Mouse (Mus musculus) neural tube, embryonic 14.5 days (tissue): ENCODE measurements around the gene Gm10188. TPM values are rescaled to one million over a fixed set of nuclear protein-coding genes. Genes with fewer than 3 reads are reported as not detected.

Experiments used
- ATAC-seq: fragments of 200-750 bp; cut with Nextera tagmentation; 2 replicates; pipeline ENCODE4 v1.8.0; 2017; ENCODE audit warnings: low read depth, mild to moderate bottlenecking, moderate TSS enrichment, moderate library complexity
- H3K27ac ChIP-seq: fragments of 300-500 bp; sonication (generic); 2 replicates; pipeline ENCODE4 v1.5.1; 2014; ENCODE audit warnings: low read depth, mild to moderate bottlenecking, control low read depth, low read length, moderate library complexity, mixed read lengths
- H3K27me3 ChIP-seq: fragments of 300-500 bp; sonication (generic); 2 replicates; pipeline ENCODE4 v1.6.1; 2014; ENCODE audit warnings: low read length; ENCODE audit not compliant: control insufficient read depth, insufficient read depth
- H3K36me3 ChIP-seq: fragments of 300-500 bp; sonication (generic); 2 replicates; pipeline ENCODE4 v1.6.1; 2014; ENCODE audit warnings: low read length, mixed read lengths; ENCODE audit not compliant: control insufficient read depth, insufficient read depth
- H3K4me1 ChIP-seq: fragments of 300-500 bp; sonication (generic); 2 replicates; pipeline ENCODE4 v1.6.1; 2014; ENCODE audit warnings: low read length; ENCODE audit not compliant: control insufficient read depth, insufficient read depth
- H3K4me2 ChIP-seq: fragments of 300-500 bp; sonication (generic); 2 replicates; pipeline ENCODE4 v1.6.1; 2014; ENCODE audit warnings: mild to moderate bottlenecking, low read depth, low read length, control low read depth
- H3K4me3 ChIP-seq: fragments of 300-500 bp; sonication (generic); 2 replicates; pipeline ENCODE4 v1.5.1; 2014; ENCODE audit warnings: low read depth, low read length, control low read depth, mixed read lengths
- H3K9ac ChIP-seq: fragments of 300-500 bp; sonication (generic); replicated peaks from 2 replicates; pipeline ENCODE4 v1.6.1; 2014; ENCODE audit warnings: low read depth, mild to moderate bottlenecking, control low read depth, low read length, mixed read lengths
- H3K9me3 ChIP-seq: fragments of 300-500 bp; sonication (generic); 2 replicates; pipeline ENCODE4 v1.6.1; 2016; ENCODE audit warnings: low read length; ENCODE audit not compliant: control insufficient read depth
- WGBS: fragments of 180-500 bp; shearing (Covaris S2); extraction: QIAGEN DNeasy Blood & Tissue Kit; methylation state at CpG from one replicate; pipeline ENCODE4 v1.1.7; 2014; 5-methylcytosine and 5-hydroxymethylcytosine counted together
- polyA plus RNA-seq: library from polyadenylated mRNA; unstranded; fragments of >200 nt; fragmentation: Nextera tagmentation; extraction: Ambion mirVana; gene quantifications from 2 replicates; pipeline ENCODE4 v1.2.1, GENCODE M21; 2014

Gene Gm10188
- polyA plus RNA-seq, 1 experiment from 2014 or later, result 0.74 TPM

- 0 out of 2 replicates have a peak, but pooled peaks cover 2% of the 10 kb centered on the region for H3K27me3 ChIP-seq
- no peak overlapping the region for H3K27ac ChIP-seq
- peaks cover 5% of the 10 kb centered on the region; the same call in 1 of the 2 replicates for H3K4me1 ChIP-seq
- 40% methylated on average over 9 of the region's 9 CpGs for WGBS
- H3K9ac ChIP-seq, result no peak overlapping the region
- H3K4me2 ChIP-seq, result no peak overlapping the region
- no peak for ATAC-seq
- no peak overlapping the region for H3K4me3 ChIP-seq
- no peaks in the 10 kb centered on the region for H3K36me3 ChIP-seq
- H3K9me3 ChIP-seq, result no peaks in the 10 kb centered on the region
Measured at GRCm38 (mm10) chr1:132234757-132235273, 5.2 kb upstream of the Gm10188 start.

DNA sequence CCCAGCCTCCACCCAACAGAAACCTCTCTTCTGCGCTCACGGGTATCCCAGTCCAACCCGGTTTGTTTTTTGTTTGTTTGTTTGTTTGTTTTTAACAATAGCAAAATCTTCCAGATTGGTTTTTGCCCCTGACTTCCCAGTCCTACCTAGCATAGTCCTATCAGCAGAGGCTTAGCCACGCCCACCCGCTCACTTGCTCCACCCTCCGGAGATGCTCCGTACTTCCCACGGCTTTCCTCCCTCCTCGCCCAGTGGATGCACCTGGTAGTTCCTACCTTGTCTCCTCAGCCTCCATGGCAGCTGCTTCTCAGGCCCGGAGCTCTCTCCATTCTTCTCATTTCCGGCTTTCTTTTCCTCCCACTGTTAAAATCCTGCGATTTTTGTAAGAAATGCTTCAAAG is 4.0 kb upstream of the Gm10188 start:
- Histone ChIP-seq H3K27me3 (0 out of 2 replicates have a peak, but pooled peaks cover 2% of the 10 kb centered on the region), H3K9ac (no peak overlapping the region)
- ATAC-seq, result no peak

DNA sequence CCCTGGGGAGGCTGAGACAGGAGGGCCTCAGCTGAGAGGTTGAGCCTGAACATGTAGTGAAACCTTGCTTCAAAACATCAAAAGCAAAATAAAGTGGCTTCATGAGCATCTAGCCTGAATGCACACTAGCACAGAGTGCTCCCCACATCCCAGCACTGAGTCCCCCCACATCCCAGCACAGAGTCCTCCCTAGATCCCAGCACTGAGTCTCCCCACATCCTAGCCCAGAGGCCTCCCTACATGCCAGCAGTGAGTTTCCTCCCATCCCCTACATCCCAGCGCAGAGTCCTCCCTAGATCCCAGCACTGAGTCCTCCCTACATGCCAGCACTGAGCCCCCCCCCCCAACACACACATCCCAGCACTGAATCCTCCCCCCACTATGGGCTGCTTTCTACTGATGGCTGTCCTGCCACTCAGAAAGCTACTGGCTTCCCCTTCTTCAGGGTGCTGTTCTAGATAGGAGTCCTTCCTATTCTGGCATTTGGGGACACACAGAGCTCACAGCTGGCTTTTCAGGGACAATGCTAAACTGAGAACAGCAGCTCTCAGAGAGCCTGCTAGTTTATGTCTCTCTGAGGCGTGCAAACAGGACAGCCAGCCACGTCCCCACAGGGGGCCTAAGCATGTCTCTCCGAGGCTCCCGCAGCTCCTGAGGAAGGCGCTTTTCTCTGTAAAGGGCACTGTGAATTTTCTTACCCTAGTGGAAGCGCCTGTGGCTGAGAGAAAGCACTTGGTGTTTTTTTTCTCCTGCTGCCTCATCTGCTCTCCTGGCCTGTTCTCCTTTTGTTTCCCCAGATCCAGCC is 2.1 kb upstream of the Gm10188 start:
- Histone ChIP-seq H3K36me3 (no peaks in the 10 kb centered on the region), H3K27me3 (0 out of 2 replicates have a peak, but pooled peaks cover 2% of the 10 kb centered on the region), H3K4me3 (no peak overlapping the region), H3K4me1 (peaks cover 5% of the 10 kb centered on the region; the same call in 1 of the 2 replicates), H3K4me2 (no peak overlapping the region), H3K9me3 (no peaks in the 10 kb centered on the region), H3K9ac (no peak overlapping the region), H3K27ac (peak overlapping the region; percentile 44; the same call in 1 of the 2 replicates)
- ATAC-seq, result 0 out of 2 replicates have a peak, but pooled peaks have one; percentile 19
- WGBS, result 22% methylated on average over 7 of the region's 7 CpGs

More for the DNA sequence above, 4.0 kb upstream of the Gm10188 start:
- no peaks in the 10 kb centered on the region for H3K9me3 ChIP-seq
- H3K4me3 ChIP-seq, result no peak overlapping the region
- 26% methylated on average over 12 of the region's 12 CpGs for WGBS
- no peak overlapping the region for H3K4me2 ChIP-seq
- no peak overlapping the region for H3K27ac ChIP-seq
- H3K4me1 ChIP-seq, result peaks cover 5% of the 10 kb centered on the region; the same call in 1 of the 2 replicates
- no peaks in the 10 kb centered on the region for H3K36me3 ChIP-seq

DNA sequence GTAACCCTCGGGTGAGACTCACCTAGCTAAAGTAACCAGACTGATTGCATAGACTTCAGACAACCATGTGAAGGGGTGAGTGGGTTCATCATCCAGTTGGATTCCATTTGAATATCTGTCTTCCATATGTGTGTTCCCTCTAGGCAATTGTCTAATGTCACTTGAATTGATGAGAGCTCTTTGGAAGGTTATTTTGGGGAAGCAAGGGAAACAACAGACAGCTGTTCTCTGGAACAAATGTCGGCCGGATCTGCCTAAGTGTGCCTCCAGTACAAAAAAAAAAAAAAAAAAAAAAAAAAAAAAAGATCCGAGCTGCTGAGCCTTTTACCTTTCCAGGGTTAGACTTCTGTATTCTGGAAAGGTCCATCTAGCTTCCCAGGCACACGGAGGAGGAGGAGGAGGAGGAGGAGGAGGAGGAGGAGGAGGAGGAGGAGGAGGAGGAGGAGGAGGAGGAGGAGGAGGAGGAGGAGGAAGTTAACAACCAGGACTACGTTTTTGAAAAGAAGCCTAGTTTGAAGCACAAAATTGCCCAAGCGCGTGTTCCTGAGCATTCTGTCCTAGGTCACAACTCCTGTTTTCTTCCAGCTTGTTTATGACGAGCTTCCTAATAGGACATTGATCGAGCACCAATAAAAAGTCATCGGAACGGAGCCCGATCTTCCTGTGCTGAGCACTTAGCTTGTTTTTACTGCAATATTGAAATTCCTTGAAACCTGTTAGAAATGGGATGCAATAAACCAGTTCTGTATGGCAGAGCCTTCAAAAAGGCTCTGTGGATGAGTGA is 3.1 kb downstream of the Gm10188 start:
- 68% methylated on average over 13 of the region's 13 CpGs for WGBS
- Histone ChIP-seq H3K9ac (no peak overlapping the region), H3K36me3 (no peaks in the 10 kb centered on the region), H3K9me3 (no peaks in the 10 kb centered on the region), H3K4me1 (peaks cover 10% of the 10 kb centered on the region), H3K4me2 (no peak overlapping the region), H3K27ac (no peak overlapping the region), H3K27me3 (no peaks in the 10 kb centered on the region), H3K4me3 (no peak overlapping the region)
- ATAC-seq, result no peak

GRCm38 (mm10) chr1:132222166-132222565 is 7.4 kb downstream of the Gm10188 start:
- Histone ChIP-seq H3K9ac (0 out of 2 replicates have a peak overlapping the region, but pooled peaks have one; percentile 11), H3K4me2 (peak overlapping the region; percentile 18; the same call in 1 of the 2 replicates), H3K9me3 (no peaks in the 10 kb centered on the region), H3K4me3 (no peak overlapping the region), H3K36me3 (no peaks in the 10 kb centered on the region), H3K4me1 (peaks cover 10% of the 10 kb centered on the region; the same call in 1 of the 2 replicates), H3K27me3 (no peaks in the 10 kb centered on the region), H3K27ac (peak overlapping the region; percentile 57)
- WGBS, result 16% methylated on average over 6 of the region's 6 CpGs
- peak; percentile 51; the same call in 1 of the 2 replicates for ATAC-seq

DNA sequence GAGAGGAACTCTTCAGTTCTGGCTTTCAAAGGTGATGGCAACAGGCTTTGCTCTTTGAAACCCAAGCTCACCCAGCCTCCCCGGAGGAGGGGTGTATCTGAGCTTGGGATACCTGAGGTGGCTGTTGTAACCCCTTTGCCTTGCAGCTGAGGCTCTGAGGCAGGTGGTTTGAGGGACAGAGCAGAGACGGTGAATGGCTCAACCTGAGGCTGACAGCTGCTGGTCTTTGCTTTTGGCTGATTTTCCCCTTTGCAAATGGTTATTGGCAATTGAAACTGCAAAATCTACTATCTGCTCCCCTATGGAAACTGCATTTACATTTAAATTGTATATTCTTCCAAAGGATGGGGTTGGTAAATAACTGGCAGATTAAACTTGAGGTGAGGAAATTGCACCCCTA is 7.9 kb downstream of the Gm10188 start:
- peaks cover 10% of the 10 kb centered on the region; the same call in 1 of the 2 replicates for H3K4me1 ChIP-seq
- ATAC-seq, result no peak
- no peak overlapping the region; the same call in 1 of the 2 replicates for H3K27ac ChIP-seq
- H3K36me3 ChIP-seq, result no peaks in the 10 kb centered on the region
- no peak overlapping the region for H3K9ac ChIP-seq
- H3K9me3 ChIP-seq, result no peaks in the 10 kb centered on the region
- H3K4me2 ChIP-seq, result no peak overlapping the region
- no peak overlapping the region for H3K4me3 ChIP-seq
- no peaks in the 10 kb centered on the region for H3K27me3 ChIP-seq
- WGBS, result 40% methylated on average over 2 of the region's 2 CpGs

DNA sequence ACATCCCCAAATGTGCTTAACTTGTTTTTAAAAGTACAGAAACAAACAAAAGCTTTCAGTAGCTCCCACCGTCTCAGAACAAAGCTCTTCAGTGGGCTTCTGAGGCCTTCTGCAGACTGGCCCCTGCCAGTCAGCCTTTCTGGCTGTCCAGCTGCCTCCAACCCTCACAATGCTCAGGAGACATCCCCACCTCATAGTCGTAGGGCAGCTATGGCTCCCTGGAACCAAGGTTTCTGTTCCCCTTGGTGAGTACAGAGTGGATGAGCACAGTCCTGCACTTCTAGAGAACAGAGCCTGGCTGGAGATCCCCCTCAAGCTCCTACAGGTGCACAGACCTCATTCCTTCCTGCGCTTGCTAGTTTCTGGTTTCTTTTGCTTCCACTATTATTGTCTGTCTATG is 13.3 kb downstream of the Gm10188 start:
- Histone ChIP-seq H3K4me3 (no peak overlapping the region), H3K27me3 (no peaks in the 10 kb centered on the region), H3K4me2 (no peak overlapping the region), H3K27ac (no peak overlapping the region), H3K9ac (no peak overlapping the region), H3K9me3 (no peaks in the 10 kb centered on the region), H3K4me1 (peaks cover 8% of the 10 kb centered on the region; the same call in 1 of the 2 replicates), H3K36me3 (no peaks in the 10 kb centered on the region)
- WGBS, result 72% methylated on average over 3 of the region's 3 CpGs
- ATAC-seq, result no peak

- peak; percentile 33; the same call in 1 of the 2 replicates for ATAC-seq
- H3K9ac ChIP-seq, result no peak overlapping the region
- 21% methylated on average over 6 of the region's 6 CpGs for WGBS
- no peak overlapping the region for H3K4me2 ChIP-seq
- no peaks in the 10 kb centered on the region for H3K36me3 ChIP-seq
- no peak overlapping the region for H3K27ac ChIP-seq
- no peak overlapping the region for H3K4me3 ChIP-seq
- no peaks in the 10 kb centered on the region for H3K9me3 ChIP-seq
- no peaks in the 10 kb centered on the region for H3K27me3 ChIP-seq
- peaks cover 36% of the 10 kb centered on the region for H3K4me1 ChIP-seq
Measured at GRCm38 (mm10) chr1:132213076-132213475, 16.5 kb downstream of the Gm10188 start.
